Mouse (Mus musculus) gonadal fat pad, adult 2 months (tissue): ENCODE measurements around the gene Klk1. TPM values are rescaled to one million over a fixed set of nuclear protein-coding genes. Genes with fewer than 3 reads are reported as not detected.
A peak's percentile ranks its signal among the peaks of the same experiment; 100 is the strongest.

Experiments
- DNase-seq: peaks from one replicate; pipeline ENCODE4 v3.0.0-alpha.2; 2012; ENCODE audit warnings: low read depth
- polyA plus RNA-seq: library from polyadenylated mRNA; depleted of rRNA; stranded (reverse); fragments of >200 nt; gene quantifications from 2 replicates; pipeline ENCODE4 v1.2.3, GENCODE M21; 2012; rRNA removed

The Klk1 gene
- polyA plus RNA-seq, 1 experiment = 1.8 TPM

DNA sequence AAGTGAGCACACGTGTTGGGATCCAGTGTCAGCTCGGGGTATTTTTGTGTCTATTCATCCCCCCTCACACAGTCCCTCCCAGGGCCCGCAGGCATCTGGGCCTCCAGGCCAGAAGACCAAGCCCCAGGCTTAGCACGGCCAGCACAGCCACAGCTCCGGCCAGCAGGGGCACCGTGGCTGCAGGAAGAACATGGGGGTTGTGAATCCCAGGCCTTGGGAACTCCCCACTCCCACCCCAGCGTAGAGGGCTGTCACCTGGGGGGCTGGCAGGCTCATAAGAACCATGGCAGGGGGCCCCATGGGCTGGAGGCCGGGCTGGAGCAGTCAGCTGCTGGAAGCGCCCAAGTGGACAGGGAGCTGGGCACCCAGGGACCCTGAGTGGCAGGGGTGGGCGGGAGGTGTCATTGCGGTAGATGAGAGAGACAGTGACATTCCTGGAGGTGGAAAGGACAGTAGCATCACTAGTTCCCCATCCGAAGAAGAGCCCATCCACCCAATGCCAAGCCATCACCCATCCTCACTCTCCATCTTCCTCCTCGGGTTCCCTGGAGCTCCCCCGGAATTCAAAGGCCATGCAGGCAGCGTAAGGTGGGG, 28.0 kb downstream of the Klk1 start:
- no peak for DNase-seq

- DNase-seq = no peak
Measured at GRCm38 (mm10) chr7:44254930-44255329, 29.8 kb downstream of the Klk1 start.

- DNase-seq = no peak
Measured at GRCm38 (mm10) chr7:44257278-44257677, 32.1 kb downstream of the Klk1 start, which contains the start of gene Acp4. TSS of gene Acp4 (minus strand) at chr7:44257378.

DNA sequence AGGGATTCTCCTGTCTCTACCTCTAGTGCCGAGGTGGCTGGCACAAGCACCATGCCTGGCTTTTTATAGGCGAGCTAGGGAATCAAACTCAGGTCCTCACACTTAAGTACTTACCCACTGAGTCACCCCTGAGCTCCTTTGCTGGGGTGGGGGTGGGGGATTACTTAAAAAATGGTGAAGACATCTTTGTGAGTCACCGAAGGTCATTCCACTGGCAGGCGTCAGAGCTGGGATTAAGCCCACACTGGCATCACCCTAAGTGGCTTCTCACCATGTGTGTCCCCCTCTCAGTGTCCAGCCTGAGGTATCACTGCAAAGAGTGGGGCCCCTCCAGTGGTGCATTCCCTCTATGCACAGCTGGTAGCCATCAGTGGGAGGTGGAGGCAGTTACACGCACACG, 35.2 kb downstream of the Klk1 start:
- DNase-seq = no peak

- no peak for DNase-seq
Measured at GRCm38 (mm10) chr7:44261147-44261546, 36.0 kb downstream of the Klk1 start, which contains the start of gene Gm15517. TSS of gene Gm15517 (plus strand) at chr7:44261447.

- peak; percentile 58 for DNase-seq
Measured at GRCm38 (mm10) chr7:44262791-44263643, 37.9 kb downstream of the Klk1 start.

DNA sequence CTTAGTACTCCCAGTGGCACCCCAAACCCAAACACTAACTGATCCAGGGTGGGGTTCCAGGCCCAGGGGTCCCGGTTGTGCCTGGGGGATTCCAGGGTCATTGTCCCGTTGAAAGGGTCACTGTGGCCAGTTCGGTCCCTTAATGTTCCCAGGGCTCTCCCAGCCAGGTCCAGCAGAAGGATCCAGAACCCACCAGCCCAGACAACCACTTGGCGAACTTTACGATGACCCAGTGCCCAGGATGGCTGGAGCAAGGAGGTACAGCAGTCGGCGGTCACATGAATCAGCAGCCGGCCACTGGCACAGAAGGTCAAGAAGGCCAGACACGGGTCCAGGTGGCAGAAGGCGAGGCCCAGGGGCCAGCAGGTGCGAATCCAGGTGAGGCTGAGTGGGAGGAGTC, 43.0 kb downstream of the Klk1 start:
- DNase-seq = no peak

GRCm38 (mm10) chr7:44269397-44269796, 44.2 kb downstream of the Klk1 start:
- no peak for DNase-seq

- DNase-seq = no peak
Measured at GRCm38 (mm10) chr7:44271309-44271708, 46.1 kb downstream of the Klk1 start.

DNA sequence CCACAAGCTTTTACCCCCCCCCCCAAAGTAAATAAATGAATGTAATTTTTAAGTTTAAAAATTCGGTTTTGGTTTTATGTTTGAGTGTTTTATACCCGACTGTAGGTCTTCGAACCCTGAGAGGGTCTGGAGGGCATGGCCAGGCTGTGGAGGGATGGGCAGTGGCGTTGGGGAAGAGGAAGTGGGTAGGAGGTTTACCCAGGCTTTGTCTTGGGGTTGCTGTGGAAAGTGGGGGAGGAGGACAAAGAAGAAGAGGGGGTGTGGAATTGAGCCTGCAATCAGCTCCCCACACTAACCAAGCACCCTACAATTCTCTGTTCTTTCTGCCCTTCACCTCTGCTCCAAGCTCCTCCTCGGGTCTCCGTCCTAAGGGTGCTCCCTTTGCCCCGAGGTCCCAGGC, 47.4 kb downstream of the Klk1 start:
- no peak for DNase-seq

- DNase-seq = no peak
Measured at GRCm38 (mm10) chr7:44273446-44273845, 48.3 kb downstream of the Klk1 start.

DNA sequence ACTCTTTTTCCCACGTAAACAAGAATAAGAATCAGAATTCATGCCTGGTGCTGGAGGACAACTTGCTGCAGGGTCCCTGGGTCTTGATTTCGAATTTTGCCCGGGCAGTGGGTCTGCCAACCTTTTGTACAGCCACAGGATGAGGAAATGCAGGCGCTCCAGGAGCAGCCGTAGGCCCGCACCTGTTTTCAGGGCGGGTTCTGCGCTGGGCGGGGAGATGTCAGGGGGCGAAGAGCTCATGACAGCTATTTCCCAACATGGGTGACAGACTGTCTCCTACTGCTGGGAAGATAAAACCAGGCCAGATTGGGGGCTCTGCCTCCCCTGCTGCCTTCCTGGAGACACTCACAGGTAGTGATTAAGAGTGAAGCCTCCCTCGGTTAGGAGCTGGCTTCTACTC, 48.9 kb downstream of the Klk1 start:
- DNase-seq = no peak

DNA sequence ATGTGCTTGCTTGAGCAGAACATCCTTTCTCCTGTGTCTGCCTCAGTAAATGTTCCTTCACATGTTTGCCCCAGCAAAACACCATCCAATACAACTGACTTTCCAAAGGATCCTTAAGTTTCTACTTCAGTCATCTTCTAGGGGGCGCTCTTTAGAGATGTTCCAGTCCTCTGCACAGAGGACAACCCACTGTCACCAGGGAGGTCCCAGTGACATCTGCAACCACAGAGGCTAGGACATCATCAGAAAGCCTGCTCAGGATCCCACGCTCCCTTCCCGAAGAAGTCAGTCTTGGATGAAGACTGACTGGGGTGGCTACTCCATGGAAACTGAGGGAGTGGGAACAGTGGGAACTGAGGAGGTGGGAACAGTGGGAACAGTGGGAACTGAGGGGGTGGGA, 50.4 kb downstream of the Klk1 start:
- DNase-seq = no peak

DNA sequence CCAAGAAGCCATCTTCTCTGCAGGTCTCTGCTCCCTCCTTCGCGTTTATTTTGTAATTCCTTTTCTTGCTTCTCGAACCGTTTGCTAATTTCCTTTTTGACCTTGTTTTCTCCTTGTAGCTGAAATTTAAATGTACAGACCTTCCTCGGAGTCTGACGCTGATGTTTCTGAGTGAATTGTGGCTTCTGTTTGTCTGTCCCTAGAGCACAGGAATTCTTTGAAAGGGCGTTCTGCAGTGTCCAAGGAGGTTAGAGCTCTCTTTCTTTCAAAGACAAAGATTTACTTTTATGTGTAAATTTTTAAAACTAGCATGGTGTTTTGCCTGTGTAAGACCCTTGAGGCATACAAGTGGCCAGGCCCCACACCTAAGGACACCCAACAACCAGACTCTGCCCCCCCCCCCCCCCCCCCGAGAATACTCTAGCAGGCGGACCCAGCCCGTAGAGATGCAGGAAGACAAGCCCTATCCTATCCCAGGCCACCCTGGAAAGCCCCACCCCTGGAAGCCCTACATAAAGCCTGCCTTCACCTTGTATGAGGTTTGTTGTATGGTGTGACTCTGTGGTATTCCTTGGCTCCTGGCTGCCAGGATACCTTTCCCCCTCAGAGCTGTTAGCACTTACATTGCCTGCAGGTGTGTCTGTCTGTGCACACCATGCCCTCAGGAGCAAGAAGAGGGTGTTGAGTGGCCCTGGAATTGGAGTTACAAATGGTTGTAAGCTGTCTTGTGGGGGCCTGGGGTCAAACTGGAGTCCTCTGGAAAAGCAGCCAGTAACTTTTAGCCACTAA, 51.5 kb downstream of the Klk1 start:
- DNase-seq = no peak

GRCm38 (mm10) chr7:44277250-44277622, 52.1 kb downstream of the Klk1 start:
- DNase-seq = no peak

Other genes starting within 250 kb of the Klk1 start
- not detected in 2 replicates for gene Klk1b9, start 249.3 kb upstream of the Klk1 start, polyA plus RNA-seq
- gene Klk1b11, start 229.5 kb upstream of the Klk1 start, polyA plus RNA-seq = 0.25 and 0.66 TPM in 2 replicates
- 0.81 and 1.6 TPM in 2 replicates for gene Klk1b26, start 213.2 kb upstream of the Klk1 start, polyA plus RNA-seq
- gene Klk1b27, start 173.1 kb upstream of the Klk1 start, polyA plus RNA-seq = 1.5 and 26.9 TPM in 2 replicates
- gene Klk1b21, start 123.0 kb upstream of the Klk1 start, polyA plus RNA-seq = 0.23 and 0.51 TPM in 2 replicates
- 16.3 TPM in 1 of 2 replicates, not detected in the other for gene Klk1b22, start 112.7 kb upstream of the Klk1 start, polyA plus RNA-seq
- not detected in 2 replicates for gene Klk1b16, start 88.6 kb upstream of the Klk1 start, polyA plus RNA-seq
- 0.51 and 0.88 TPM in 2 replicates for gene Klk1b24, start 37.1 kb upstream of the Klk1 start, polyA plus RNA-seq
- 0.38 and 0.43 TPM in 2 replicates for gene Klk1b3, start 27.2 kb upstream of the Klk1 start, polyA plus RNA-seq
- not detected in 2 replicates for gene Klk1b4, start 17.9 kb upstream of the Klk1 start, polyA plus RNA-seq
- gene Klk1b5, start 9.4 kb upstream of the Klk1 start, polyA plus RNA-seq = 2.7 and 3.2 TPM in 2 replicates
- 0.24 TPM in 1 of 2 replicates, not detected in the other for gene Gm36864, start 10.8 kb downstream of the Klk1 start, polyA plus RNA-seq
- 4.4 and 7.6 TPM in 2 replicates for gene 1700028J19Rik, start 21.3 kb downstream of the Klk1 start, polyA plus RNA-seq
- 107 and 113 TPM in 2 replicates for gene 2410002F23Rik, start 21.4 kb downstream of the Klk1 start, polyA plus RNA-seq
- 0.16 TPM in 1 of 2 replicates, not detected in the other for gene Acp4, start 32.0 kb downstream of the Klk1 start, polyA plus RNA-seq
- 16.9 and 20.7 TPM in 2 replicates for gene Gm15517, start 36.1 kb downstream of the Klk1 start, polyA plus RNA-seq
- 12.4 and 13.8 TPM in 2 replicates for gene Clec11a, start 81.5 kb downstream of the Klk1 start, polyA plus RNA-seq
- gene Shank1, start 84.9 kb downstream of the Klk1 start, polyA plus RNA-seq = 0.31 and 0.33 TPM in 2 replicates
- gene Syt3, start 158.7 kb downstream of the Klk1 start, polyA plus RNA-seq = 2.8 and 4.7 TPM in 2 replicates
- gene 1700008O03Rik, start 160.5 kb downstream of the Klk1 start, polyA plus RNA-seq = 0.47 and 0.70 TPM in 2 replicates
- gene Lrrc4b, start 203.7 kb downstream of the Klk1 start, polyA plus RNA-seq = 1.1 and 1.3 TPM in 2 replicates
- 0.20 and 0.23 TPM in 2 replicates for gene Aspdh, start 240.0 kb downstream of the Klk1 start, polyA plus RNA-seq
- gene Josd2, start 242.6 kb downstream of the Klk1 start, polyA plus RNA-seq = 47.1 and 52.2 TPM in 2 replicates